Mouse (Mus musculus) embryonic facial prominence, embryonic 15.5 days (tissue): ENCODE measurements around the gene Shroom2. TPM values are rescaled to one million over a fixed set of nuclear protein-coding genes. Genes with fewer than 3 reads are reported as not detected.

ENCODE experiments used
- ATAC-seq: fragments of 200-750 bp; cut with Nextera tagmentation; 2 replicates; pipeline ENCODE4 v1.8.0; 2017; ENCODE audit warnings: low read depth, moderate TSS enrichment; ENCODE audit not compliant: insufficient number of reproducible peaks, low FRiP score, low TSS enrichment
- H3K27ac ChIP-seq: fragments of 300-500 bp; sonication (generic); replicated peaks from 2 replicates; pipeline ENCODE4 v1.5.1; 2015; ENCODE audit warnings: mild to moderate bottlenecking, inconsistent platforms
- H3K27me3 ChIP-seq: fragments of 300-500 bp; sonication (generic); 2 replicates; pipeline ENCODE4 v1.6.1; 2015; ENCODE audit warnings: inconsistent platforms
- H3K36me3 ChIP-seq: fragments of 300-500 bp; sonication (generic); 2 replicates; pipeline ENCODE4 v1.6.1; 2015; ENCODE audit warnings: mild to moderate bottlenecking, inconsistent platforms
- H3K4me1 ChIP-seq: fragments of 300-500 bp; sonication (generic); 2 replicates; pipeline ENCODE4 v1.6.1; 2015; ENCODE audit warnings: inconsistent platforms
- H3K4me2 ChIP-seq: fragments of 300-500 bp; sonication (generic); replicated peaks from 2 replicates; pipeline ENCODE4 v1.6.1; 2015; ENCODE audit warnings: mild to moderate bottlenecking, inconsistent platforms
- H3K4me3 ChIP-seq: fragments of 300-500 bp; sonication (generic); replicated peaks from 2 replicates; pipeline ENCODE4 v1.5.1; 2015; ENCODE audit warnings: mild to moderate bottlenecking, inconsistent platforms
- H3K9ac ChIP-seq: fragments of 300-500 bp; sonication (generic); 2 replicates; pipeline ENCODE4 v1.6.1; 2015; ENCODE audit warnings: inconsistent platforms
- H3K9me3 ChIP-seq: fragments of 300-500 bp; sonication (generic); replicated peaks from 2 replicates; pipeline ENCODE4 v1.6.1; 2016; ENCODE audit warnings: inconsistent platforms
- WGBS: fragments of 180-500 bp; shearing (Covaris S2); methylation state at CpG from one replicate; pipeline ENCODE4 v1.1.7; 2015; 5-methylcytosine and 5-hydroxymethylcytosine counted together
- polyA plus RNA-seq: library from polyadenylated mRNA; unstranded; fragments of >200 nt; fragmentation: Nextera tagmentation; extraction: Ambion mirVana; gene quantifications from 2 replicates; pipeline ENCODE4 v1.2.1, GENCODE M21; 2015

Shroom2 gene
- polyA plus RNA-seq, 1 experiment from 2014 or later: 5.7 TPM

DNA sequence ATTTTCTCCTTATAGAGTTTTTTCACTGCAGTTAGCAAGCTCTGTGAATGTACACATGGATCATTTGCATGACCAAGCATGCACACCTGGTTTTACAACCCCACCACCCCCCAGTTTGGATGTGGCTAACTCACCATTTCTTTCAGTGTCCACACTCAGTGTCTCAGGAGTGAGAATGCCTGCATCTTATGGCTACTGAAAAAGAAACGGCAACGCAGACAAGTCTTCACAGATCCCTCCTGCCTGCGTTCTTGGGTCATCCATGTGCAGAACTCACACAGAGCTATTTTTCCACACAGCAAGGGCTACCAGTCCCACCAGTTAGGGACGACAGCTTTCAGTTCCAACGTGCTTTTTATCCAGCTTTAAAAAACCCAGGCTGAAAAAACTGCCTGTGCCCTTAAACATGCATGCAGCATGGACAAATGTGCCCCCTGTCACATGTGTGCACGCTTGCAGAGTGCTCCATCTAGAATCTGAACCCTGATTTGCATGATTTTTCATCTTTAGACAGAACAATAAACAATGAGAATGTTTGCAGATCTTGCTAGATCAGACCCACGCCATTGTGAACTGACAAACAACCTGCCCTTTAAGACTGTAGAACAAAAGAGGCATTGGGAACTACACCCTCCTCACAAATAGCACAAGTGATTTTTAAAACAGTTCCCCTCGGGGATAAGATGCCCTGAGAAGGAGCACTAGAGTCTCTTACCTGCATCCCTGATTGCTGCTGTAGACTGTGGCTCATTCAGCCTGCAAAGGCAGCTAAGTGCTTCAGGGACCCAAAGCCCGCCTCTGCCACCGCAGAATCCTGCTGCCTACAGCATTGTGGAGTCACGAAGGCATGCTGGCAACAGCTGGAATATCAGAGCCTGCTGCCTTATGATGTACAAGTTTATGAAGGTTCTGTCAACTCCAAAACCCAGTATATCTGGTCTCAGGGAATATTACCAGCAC lies 125.3 kb downstream of the Shroom2 start:
- no peaks in the 10 kb centered on the region for H3K27me3 ChIP-seq
- no peak overlapping the region for H3K27ac ChIP-seq
- H3K4me2 ChIP-seq: no peak overlapping the region
- no peaks in the 10 kb centered on the region for H3K36me3 ChIP-seq
- no peaks in the 10 kb centered on the region for H3K4me1 ChIP-seq
- no peak for ATAC-seq
- no peak overlapping the region for H3K4me3 ChIP-seq
- no peaks in the 10 kb centered on the region for H3K9me3 ChIP-seq
- WGBS: 37% methylated on average over 11 of the region's 11 CpGs
- H3K9ac ChIP-seq: no peak overlapping the region

DNA sequence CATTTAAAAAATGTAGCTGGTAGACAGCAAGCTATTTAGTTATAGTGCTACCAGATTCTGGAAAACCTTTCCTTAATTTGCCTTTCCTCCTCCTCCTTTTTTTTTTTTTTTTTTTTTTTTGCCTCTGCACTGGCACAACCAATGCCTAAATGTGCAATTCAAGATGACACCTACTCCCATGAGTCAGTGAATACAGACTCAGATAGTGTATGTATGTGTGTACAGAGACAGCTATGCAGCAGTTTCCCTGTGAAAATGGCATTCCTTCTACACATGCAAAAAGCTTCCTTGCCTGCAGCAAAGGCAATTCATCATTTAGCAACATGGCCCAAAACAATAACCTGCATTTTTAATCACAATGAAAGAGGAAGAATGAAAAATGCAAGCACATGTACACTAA lies 126.1 kb downstream of the Shroom2 start:
- H3K27ac ChIP-seq: no peak overlapping the region
- H3K4me3 ChIP-seq: no peak overlapping the region
- H3K27me3 ChIP-seq: no peaks in the 10 kb centered on the region
- no peak for ATAC-seq
- H3K9me3 ChIP-seq: no peaks in the 10 kb centered on the region
- H3K4me1 ChIP-seq: no peaks in the 10 kb centered on the region
- no peaks in the 10 kb centered on the region for H3K36me3 ChIP-seq
- no peak overlapping the region for H3K9ac ChIP-seq
- no peak overlapping the region for H3K4me2 ChIP-seq

DNA sequence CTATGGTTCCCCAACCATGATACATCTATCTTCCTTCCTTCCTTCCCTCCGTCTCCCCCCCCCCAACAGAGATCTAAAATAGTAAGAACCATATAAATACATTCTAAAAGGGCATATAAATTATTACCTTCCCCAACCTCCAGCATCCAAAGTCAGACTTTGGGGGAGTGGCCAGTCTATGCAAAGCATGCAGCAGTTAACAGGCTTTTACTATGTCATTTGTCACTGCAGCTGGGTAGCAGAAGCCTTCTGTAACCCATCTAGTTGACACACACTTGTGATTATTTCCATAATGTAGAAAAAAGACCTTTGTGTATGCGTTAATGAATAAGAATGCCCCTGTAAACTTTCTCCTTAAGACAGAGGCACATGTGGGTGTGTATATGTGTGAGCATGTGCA lies 126.6 kb downstream of the Shroom2 start:
- Histone ChIP-seq H3K27me3 (no peaks in the 10 kb centered on the region), H3K27ac (no peak overlapping the region), H3K36me3 (no peaks in the 10 kb centered on the region), H3K9ac (no peak overlapping the region), H3K4me3 (no peak overlapping the region), H3K4me1 (no peaks in the 10 kb centered on the region), H3K4me2 (no peak overlapping the region), H3K9me3 (no peaks in the 10 kb centered on the region)
- no peak for ATAC-seq
- 66% methylated on average over 2 of the region's 2 CpGs for WGBS

DNA sequence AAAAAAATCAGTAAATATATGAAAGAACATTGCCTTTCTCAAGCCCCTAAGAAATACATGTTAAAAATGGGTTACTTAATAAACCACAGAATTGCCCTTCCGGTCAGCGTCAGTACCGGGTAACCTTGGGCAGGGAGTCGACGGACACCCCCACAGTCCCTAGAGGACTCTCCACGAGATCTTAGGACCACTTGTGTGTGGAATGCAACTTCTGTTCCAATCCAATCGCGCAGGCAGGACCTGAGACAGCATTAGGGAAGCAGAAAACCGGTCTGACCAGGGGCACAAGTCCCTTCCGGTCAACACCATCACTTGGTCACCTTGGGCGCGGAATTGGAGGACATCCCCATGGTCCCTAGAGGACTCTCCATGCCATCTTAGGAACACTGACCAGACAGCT lies 133.9 kb downstream of the Shroom2 start:
- Histone ChIP-seq H3K4me2 (no peak overlapping the region), H3K4me1 (no peaks in the 10 kb centered on the region), H3K9ac (no peak overlapping the region), H3K27me3 (no peaks in the 10 kb centered on the region; the same call in 1 of the 2 replicates), H3K36me3 (no peaks in the 10 kb centered on the region), H3K4me3 (no peak overlapping the region), H3K9me3 (no peaks in the 10 kb centered on the region), H3K27ac (no peak overlapping the region)
- 89% methylated on average over 12 of the region's 12 CpGs for WGBS
- no peak for ATAC-seq

DNA sequence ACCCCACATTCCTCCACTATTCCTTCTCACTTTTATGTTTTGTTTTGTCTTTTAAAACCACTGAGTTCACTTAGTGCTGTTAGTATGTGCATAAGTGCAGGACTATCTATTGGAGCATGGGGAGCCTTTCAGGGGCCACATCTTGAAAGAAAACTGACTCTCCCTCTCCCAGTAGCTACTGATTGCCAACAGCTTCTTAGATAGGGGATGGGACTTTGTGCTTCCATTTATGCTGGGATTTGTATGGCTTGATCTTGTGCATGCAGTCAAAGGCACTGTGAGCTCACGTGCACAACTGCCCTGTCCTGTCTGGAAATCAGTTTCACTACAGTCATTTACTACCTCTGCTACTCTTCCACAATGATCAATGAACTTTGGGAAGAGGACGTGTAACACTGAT lies 147.9 kb downstream of the Shroom2 start:
- Histone ChIP-seq H3K4me3 (no peak overlapping the region), H3K9ac (no peak overlapping the region), H3K9me3 (no peaks in the 10 kb centered on the region), H3K36me3 (no peaks in the 10 kb centered on the region; the same call in 1 of the 2 replicates), H3K4me2 (no peak overlapping the region), H3K27ac (no peak overlapping the region), H3K27me3 (no peaks in the 10 kb centered on the region; the same call in 1 of the 2 replicates), H3K4me1 (no peaks in the 10 kb centered on the region)
- ATAC-seq: no peak
- WGBS: 65% methylated on average over 2 of the region's 2 CpGs

DNA sequence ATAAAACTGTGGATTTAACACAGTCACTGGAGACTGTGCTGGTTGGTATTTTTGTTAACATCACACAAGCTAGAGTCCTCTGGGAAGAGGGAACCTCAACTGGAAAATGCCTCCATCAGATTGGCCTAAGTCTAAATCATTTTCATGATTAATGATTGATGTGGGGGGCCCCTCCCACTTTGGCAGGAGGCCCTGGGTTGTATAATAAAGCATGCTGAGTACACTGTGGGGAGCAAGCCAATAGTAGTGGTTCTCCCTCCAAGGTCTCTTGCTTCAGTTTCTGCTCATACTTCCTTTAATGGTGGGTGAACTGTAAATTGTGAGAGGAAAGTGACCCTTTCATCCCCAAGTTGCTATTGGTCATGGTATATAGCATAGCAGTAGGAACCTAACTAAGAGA lies 148.3 kb downstream of the Shroom2 start:
- Histone ChIP-seq H3K9ac (no peak overlapping the region), H3K4me1 (no peaks in the 10 kb centered on the region), H3K27ac (no peak overlapping the region), H3K4me2 (no peak overlapping the region), H3K9me3 (no peaks in the 10 kb centered on the region), H3K27me3 (peaks cover 4% of the 10 kb centered on the region; the same call in 1 of the 2 replicates), H3K4me3 (no peak overlapping the region), H3K36me3 (no peaks in the 10 kb centered on the region; the same call in 1 of the 2 replicates)
- ATAC-seq: no peak

DNA sequence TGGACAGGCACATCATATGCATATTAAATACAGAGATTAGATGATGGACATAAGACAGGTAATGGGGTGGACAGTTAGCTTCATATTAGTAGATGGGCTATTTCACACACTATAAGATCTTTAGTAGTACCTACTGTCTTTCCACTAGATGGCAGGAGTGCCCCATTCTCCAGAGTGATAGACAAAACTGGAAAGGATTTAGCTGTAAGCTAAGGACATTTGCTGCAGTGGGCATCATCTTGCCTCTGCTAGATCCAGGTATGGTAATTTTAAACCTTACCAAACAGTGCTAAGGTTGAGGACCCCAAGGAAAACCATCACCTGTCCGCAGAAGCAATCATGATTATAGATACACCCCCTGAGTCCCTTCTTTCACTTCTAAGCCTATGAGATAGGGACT lies 150.8 kb downstream of the Shroom2 start:
- Histone ChIP-seq H3K4me3 (no peak overlapping the region), H3K9me3 (no peaks in the 10 kb centered on the region), H3K9ac (no peak overlapping the region), H3K4me1 (no peaks in the 10 kb centered on the region), H3K4me2 (no peak overlapping the region), H3K27me3 (0 out of 2 replicates have a peak, but pooled peaks cover 4% of the 10 kb centered on the region), H3K36me3 (no peaks in the 10 kb centered on the region; the same call in 1 of the 2 replicates), H3K27ac (no peak overlapping the region)
- 76% methylated on average over 1 of the region's 1 CpGs for WGBS
- no peak for ATAC-seq

DNA sequence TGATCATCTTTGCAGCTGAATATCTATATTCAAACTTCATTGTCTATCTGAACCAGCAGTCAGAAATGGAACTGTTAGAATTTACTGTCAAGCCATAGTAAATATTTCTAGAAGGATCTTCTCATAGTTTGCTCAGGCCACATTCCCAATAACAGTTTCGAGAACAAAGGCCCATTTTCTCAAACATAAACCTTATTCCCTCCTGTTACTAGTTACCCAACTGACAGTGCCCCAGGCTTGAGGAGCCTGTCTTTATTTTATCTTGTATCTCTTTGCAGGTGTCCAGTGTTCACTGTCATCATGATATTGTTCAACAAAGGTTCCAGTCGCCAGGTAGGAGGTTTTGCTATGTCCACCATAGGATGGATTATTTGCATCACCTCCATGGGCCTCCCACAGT lies 206.2 kb downstream of the Shroom2 start, which contains the start of gene Cldn34a:
Cldn34a (plus strand) TSS at position 301 of the 400 bp plus-strand sequence.
- no peak for ATAC-seq
- Histone ChIP-seq H3K4me1 (no peaks in the 10 kb centered on the region), H3K9ac (no peak within 1 kb of the TSS), H3K4me3 (no peak within 1 kb of the TSS), H3K9me3 (no peaks in the 10 kb centered on the region), H3K4me2 (no peak within 1 kb of the TSS), H3K27ac (no peak within 1 kb of the TSS), H3K36me3 (no peaks in the 10 kb centered on the region), H3K27me3 (peaks cover 5% of the 10 kb centered on the region; the same call in 1 of the 2 replicates)
- 63% methylated on average over 2 of the region's 2 CpGs for WGBS

Other genes starting within 250 kb of the Shroom2 start
- gene Cldn34a, start 206.1 kb downstream of the Shroom2 start, polyA plus RNA-seq: not detected in 2 replicates
- 0.83 and 0.85 TPM in 2 replicates for gene Gpr143, start 12.5 kb upstream of the Shroom2 start, polyA plus RNA-seq
- 1.2 TPM in 2 replicates for gene Usp51, start 237.0 kb upstream of the Shroom2 start, polyA plus RNA-seq